Mouse (Mus musculus) midbrain, postnatal 0 days (tissue): Measurements from ENCODE around the gene Acoxl. TPM values are rescaled to one million over a fixed set of nuclear protein-coding genes. Genes with fewer than 3 reads are reported as not detected.

Experiments used
- ATAC-seq: fragments of 200-750 bp; cut with Nextera tagmentation; 2 replicates; pipeline ENCODE4 v1.8.0; 2017; ENCODE audit warnings: moderate number of reproducible peaks, mild to moderate bottlenecking, moderate TSS enrichment, moderate library complexity; ENCODE audit not compliant: low FRiP score
- DNase-seq: peaks from one replicate; pipeline ENCODE4 v3.0.0-alpha.2; 2015; ENCODE audit warnings: low spot score
- H3K27ac ChIP-seq: fragments of 300-500 bp; sonication (generic); 2 replicates; pipeline ENCODE4 v1.5.1; 2014; ENCODE audit warnings: low read depth, mild to moderate bottlenecking, low read length, mixed read lengths
- H3K27me3 ChIP-seq: fragments of 300-500 bp; sonication (generic); 2 replicates; pipeline ENCODE4 v1.6.1; 2014; ENCODE audit warnings: low read length, control low read depth, mixed read lengths; ENCODE audit not compliant: insufficient read depth
- H3K36me3 ChIP-seq: fragments of 300-500 bp; sonication (generic); 2 replicates; pipeline ENCODE4 v1.6.1; 2014; ENCODE audit warnings: low read length, control low read depth, mixed read lengths; ENCODE audit not compliant: insufficient read depth
- H3K4me1 ChIP-seq: fragments of 300-500 bp; sonication (generic); 2 replicates; pipeline ENCODE4 v1.6.1; 2014; ENCODE audit warnings: mild to moderate bottlenecking, control low read depth, antibody characterized with exemption, low read length, mixed read lengths; ENCODE audit not compliant: insufficient read depth
- H3K4me2 ChIP-seq: fragments of 300-500 bp; sonication (generic); 2 replicates; pipeline ENCODE4 v1.6.1; 2014; ENCODE audit warnings: low read depth, mild to moderate bottlenecking, low read length, mixed read lengths; ENCODE audit not compliant: poor library complexity, severe bottlenecking
- H3K4me3 ChIP-seq: fragments of 300-500 bp; sonication (generic); 2 replicates; pipeline ENCODE4 v1.5.1; 2014; ENCODE audit warnings: low read depth, mild to moderate bottlenecking, low read length, moderate library complexity
- H3K9ac ChIP-seq: fragments of 300-500 bp; sonication (generic); replicated peaks from 2 replicates; pipeline ENCODE4 v1.6.1; 2014; ENCODE audit warnings: mild to moderate bottlenecking, low read length, moderate library complexity, mixed read lengths; ENCODE audit not compliant: poor library complexity, severe bottlenecking
- H3K9me3 ChIP-seq: fragments of 300-500 bp; sonication (generic); 2 replicates; pipeline ENCODE4 v1.6.1; 2016; ENCODE audit warnings: low read length, control low read depth
- CTCF ChIP-seq: IDR thresholded peaks from 2 replicates; pipeline ENCODE4 v1.5.1; 2016; ENCODE audit warnings: antibody characterized with exemption, mild to moderate bottlenecking
- WGBS: fragments of 180-500 bp; shearing (Covaris S2); extraction: QIAGEN DNeasy Blood & Tissue Kit; methylation state at CpG from one replicate; pipeline ENCODE4 v1.1.7; 2014; 5-methylcytosine and 5-hydroxymethylcytosine counted together
- polyA plus RNA-seq: library from polyadenylated mRNA; unstranded; fragments of >200 nt; fragmentation: Nextera tagmentation; extraction: Ambion mirVana; gene quantifications from 2 replicates; pipeline ENCODE4 v1.2.1, GENCODE M21; 2015
- total RNA-seq: library from RNA; depleted of rRNA; stranded (reverse); fragments of >200 nt; gene quantifications from 2 replicates; pipeline ENCODE4 v1.2.3, GENCODE M21; 2014

Acoxl gene
- total and polyA plus RNA-seq, 2 experiments from 2014 or later = 0.05 to 0.12 TPM

- DNase-seq (peak; percentile 41), ATAC-seq (0 out of 2 replicates have a peak, but pooled peaks have one; percentile 22)
- H3K27ac ChIP-seq = no peak overlapping the region
- H3K36me3 ChIP-seq = no peaks in the 10 kb centered on the region
- H3K27me3 ChIP-seq = no peaks in the 10 kb centered on the region
- no peaks in the 10 kb centered on the region for H3K9me3 ChIP-seq
- H3K9ac ChIP-seq = no peak overlapping the region
- no peaks in the 10 kb centered on the region; the same call in 1 of the 2 replicates for H3K4me1 ChIP-seq
- no peak overlapping the region for H3K4me3 ChIP-seq
- TF ChIP-seq CTCF = no peak
- no peak overlapping the region for H3K4me2 ChIP-seq
- WGBS = 31% methylated on average over 11 of the region's 11 CpGs
Measured at GRCm38 (mm10) chr2:128153551-128153910, 314.9 kb downstream of the Acoxl start.

- Histone ChIP-seq H3K4me3 (no peak overlapping the region), H3K4me1 (no peaks in the 10 kb centered on the region; the same call in 1 of the 2 replicates), H3K4me2 (no peak overlapping the region), H3K9me3 (no peaks in the 10 kb centered on the region), H3K27ac (no peak overlapping the region), H3K9ac (no peak overlapping the region), H3K27me3 (no peaks in the 10 kb centered on the region), H3K36me3 (no peaks in the 10 kb centered on the region)
- peak; percentile 47 for DNase-seq
- 93% methylated on average over 13 of the region's 13 CpGs for WGBS
- no peak for ATAC-seq
- no peak for TF ChIP-seq CTCF
Measured at GRCm38 (mm10) chr2:128155412-128156066, 316.9 kb downstream of the Acoxl start.

- DNase-seq (no peak), ATAC-seq (no peak)
Measured at GRCm38 (mm10) chr2:128156067-128156462, 317.4 kb downstream of the Acoxl start.

GRCm38 (mm10) chr2:128156557-128157412 is 318.1 kb downstream of the Acoxl start:
- no peak for TF ChIP-seq CTCF
- no peaks in the 10 kb centered on the region for H3K36me3 ChIP-seq
- 83% methylated on average over 11 of the region's 12 CpGs for WGBS
- no peak overlapping the region for H3K27ac ChIP-seq
- ATAC-seq = no peak
- H3K27me3 ChIP-seq = no peaks in the 10 kb centered on the region
- no peak overlapping the region for H3K9ac ChIP-seq
- no peak overlapping the region for H3K4me3 ChIP-seq
- H3K4me2 ChIP-seq = no peak overlapping the region
- DNase-seq = no peak
- H3K9me3 ChIP-seq = no peaks in the 10 kb centered on the region
- H3K4me1 ChIP-seq = no peaks in the 10 kb centered on the region; the same call in 1 of the 2 replicates

More at GRCm38 (mm10) chr2:128156067-128156462, 317.4 kb downstream of the Acoxl start:
- no peak for TF ChIP-seq CTCF
- Histone ChIP-seq H3K27me3 (no peaks in the 10 kb centered on the region), H3K4me1 (no peaks in the 10 kb centered on the region; the same call in 1 of the 2 replicates), H3K4me2 (no peak overlapping the region), H3K4me3 (no peak overlapping the region), H3K9me3 (no peaks in the 10 kb centered on the region), H3K36me3 (no peaks in the 10 kb centered on the region), H3K9ac (no peak overlapping the region), H3K27ac (no peak overlapping the region)
- 68% methylated on average over 5 of the region's 5 CpGs for WGBS

- H3K27ac ChIP-seq = no peak overlapping the region
- no peak for TF ChIP-seq CTCF
- H3K36me3 ChIP-seq = no peaks in the 10 kb centered on the region
- H3K4me1 ChIP-seq = no peaks in the 10 kb centered on the region
- H3K4me3 ChIP-seq = no peak overlapping the region
- ATAC-seq (no peak), DNase-seq (peak; percentile 55)
- no peaks in the 10 kb centered on the region for H3K9me3 ChIP-seq
- H3K27me3 ChIP-seq = no peaks in the 10 kb centered on the region
- no peak overlapping the region for H3K4me2 ChIP-seq
- WGBS = 69% methylated on average over 17 of the region's 17 CpGs
- no peak overlapping the region for H3K9ac ChIP-seq
Measured at GRCm38 (mm10) chr2:128158734-128159410, 320.2 kb downstream of the Acoxl start.
